Mouse (Mus musculus) lung, postnatal 4 days (tissue): Measurements from ENCODE around the gene Acnat1.
"Not testable (repeated sequence)": the region's sequence is repeated elsewhere in the genome, so short reads cannot be mapped to it uniquely, and the experiment has no call there.

Source experiments
- DNase-seq, 2 experiments: peaks; one replicate each; pipeline ENCODE4 v3.0.0; 2021

Gene Acnat1

GRCm38 (mm10) chr4:49451848-49452551 is 21.7 kb downstream of the Acnat1 start:
- no peak for DNase-seq

GRCm38 (mm10) chr4:49451133-49451847 is 22.4 kb downstream of the Acnat1 start:
- peak in 1 of 2 experiments; percentile 26 for DNase-seq

GRCm38 (mm10) chr4:49436968-49437367 is 36.7 kb downstream of the Acnat1 start:
- DNase-seq: not testable (repeated sequence)

GRCm38 (mm10) chr4:49410151-49410550 is 63.6 kb downstream of the Acnat1 start:
- not testable (repeated sequence) for DNase-seq

- not testable (repeated sequence) for DNase-seq
Measured at GRCm38 (mm10) chr4:49407957-49408356, 65.8 kb downstream of the Acnat1 start, which contains the start of gene Acnat2. Gene Acnat2, minus strand, starts transcription at chr4:49408151.
